Mouse (Mus musculus): ENCODE measurements at regions not wholly inside any gene's neighbourhood (a gene's known extent, or its start where the extent isn't known, plus 50 kb on each side); places are given as distances from the start of the nearest gene placed in this dataset.

DNA sequence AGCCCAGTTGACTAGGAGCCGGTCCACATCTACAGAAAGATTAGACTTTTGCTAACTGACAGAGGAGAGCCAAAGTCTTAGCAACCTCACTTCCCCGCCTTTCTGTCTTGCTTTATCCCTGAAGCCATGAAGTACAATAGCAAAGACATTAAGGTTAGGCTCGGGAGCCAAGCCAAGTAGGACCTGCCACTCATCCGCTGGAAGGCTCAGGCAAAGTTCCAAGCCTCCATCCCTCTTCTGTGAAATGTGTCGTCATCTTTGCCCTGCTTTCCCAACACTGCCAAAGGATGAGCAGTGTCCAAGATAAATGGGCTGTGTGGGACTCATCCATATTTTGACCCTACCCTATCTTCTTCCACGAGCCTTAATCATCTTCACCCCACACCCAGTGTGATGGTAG lies 250.6 kb upstream of the Cadm1 start:
- Histone ChIP-seq H3K27ac (replicated peaks) (no peak overlapping the region), H3K27me3 (replicated peaks) (0 out of 2 replicates have a peak, but pooled peaks cover under 1% of the 10 kb centered on the region), H3K4me1 (peaks cover 21% of the 10 kb centered on the region), H3K9me3 (replicated peaks) (no peaks in the 10 kb centered on the region), H3K9ac (replicated peaks) (no peak overlapping the region), H3K36me3 (no peaks in the 10 kb centered on the region), H3K4me2 (no peak overlapping the region), H3K4me3 (replicated peaks) (no peak overlapping the region)
- no peak for ATAC-seq (ENCODE audit: low FRiP score)
- WGBS = 74% methylated on average over 6 of the region's 6 CpGs

DNA sequence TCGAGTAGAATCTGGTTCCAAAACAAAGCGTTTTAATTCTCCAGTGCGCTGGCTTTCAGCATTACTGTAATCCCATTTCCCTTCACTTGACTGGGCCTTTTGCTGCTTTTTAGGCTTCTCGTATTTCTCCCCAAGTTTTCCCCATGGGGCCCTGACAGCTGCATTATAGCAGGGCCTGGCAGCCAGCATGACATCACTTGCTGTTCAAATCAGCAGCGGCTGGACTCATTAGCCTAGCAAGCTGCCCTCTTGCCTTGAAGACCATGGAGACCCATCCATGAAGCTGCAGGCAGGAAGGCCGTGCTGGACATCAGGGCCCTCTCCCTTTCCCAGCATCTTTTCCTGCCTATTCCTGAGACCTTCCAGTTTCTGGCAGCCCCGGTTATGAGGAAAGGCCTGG lies 249.8 kb upstream of the Cadm1 start:
- Histone ChIP-seq H3K27me3 (replicated peaks) (no peaks in the 10 kb centered on the region), H3K27ac (replicated peaks) (no peak overlapping the region), H3K4me3 (replicated peaks) (no peak overlapping the region), H3K9ac (replicated peaks) (no peak overlapping the region), H3K4me1 (peaks cover 21% of the 10 kb centered on the region), H3K9me3 (replicated peaks) (no peaks in the 10 kb centered on the region), H3K36me3 (no peaks in the 10 kb centered on the region), H3K4me2 (no peak overlapping the region)
- 0 out of 2 replicates have a peak, but pooled peaks have one; percentile 35 for ATAC-seq (ENCODE audit: low FRiP score)
- WGBS = 26% methylated on average over 7 of the region's 7 CpGs

DNA sequence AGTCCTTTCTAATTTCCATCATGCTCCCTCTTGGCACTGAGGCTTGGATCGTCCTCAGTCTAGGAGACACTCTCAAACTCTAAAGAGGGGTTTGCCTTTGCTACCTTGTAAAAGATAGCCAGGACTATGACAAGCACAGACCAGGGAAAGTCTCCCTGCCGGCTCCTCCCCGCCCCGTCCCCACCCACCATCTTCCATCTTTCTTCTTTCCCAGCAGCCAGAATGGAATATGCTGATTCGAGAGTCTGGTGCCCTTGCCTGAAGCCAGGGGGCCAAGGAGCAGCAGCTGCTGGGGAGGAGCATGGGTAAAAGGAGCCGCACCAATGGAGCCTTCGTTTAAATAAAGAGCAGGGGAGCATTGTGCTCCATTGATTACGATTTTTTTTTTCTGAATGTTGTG lies 249.4 kb upstream of the Cadm1 start:
- Histone ChIP-seq H3K36me3 (no peaks in the 10 kb centered on the region), H3K27me3 (replicated peaks) (no peaks in the 10 kb centered on the region), H3K4me3 (replicated peaks) (no peak overlapping the region), H3K9me3 (replicated peaks) (no peaks in the 10 kb centered on the region), H3K27ac (replicated peaks) (no peak overlapping the region), H3K9ac (replicated peaks) (no peak overlapping the region), H3K4me1 (peaks cover 21% of the 10 kb centered on the region), H3K4me2 (no peak overlapping the region)
- no peak for ATAC-seq (ENCODE audit: low FRiP score)
- WGBS = 33% methylated on average over 8 of the region's 8 CpGs

DNA sequence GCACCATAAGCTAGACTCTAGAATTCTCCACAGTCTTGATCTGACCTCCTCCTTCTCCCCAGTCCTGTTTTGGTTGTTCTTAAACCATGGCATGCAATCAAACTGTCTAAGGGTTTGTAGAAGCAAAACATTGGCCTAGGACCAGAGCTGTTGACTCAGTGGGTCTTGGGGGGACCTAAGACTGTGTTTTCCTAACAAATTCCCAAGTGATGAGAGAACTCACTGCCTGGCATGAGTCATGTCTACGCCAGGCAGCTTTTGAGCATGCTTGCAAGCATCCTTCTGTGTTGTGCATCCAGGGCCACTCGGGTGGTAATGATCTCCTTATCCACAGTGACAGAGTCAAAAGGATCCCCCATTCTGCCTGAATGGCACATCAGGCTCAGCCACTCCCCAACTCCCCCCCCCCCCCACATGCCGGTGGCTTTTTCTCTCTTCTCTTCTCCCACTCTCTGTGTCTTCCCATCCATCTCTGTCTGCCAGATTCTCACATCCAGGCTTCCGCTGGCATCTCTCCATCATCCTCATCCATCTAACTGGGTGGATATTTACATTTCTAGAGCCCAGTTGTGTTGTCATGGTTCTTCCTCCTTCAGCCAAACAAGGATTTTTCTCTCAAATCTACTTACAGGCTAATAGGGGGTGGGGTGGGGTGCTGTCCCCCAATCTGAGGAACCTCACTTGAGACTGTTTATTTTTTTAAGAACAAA lies 246.1 kb upstream of the Cadm1 start:
- H3K4me2 ChIP-seq = no peak overlapping the region
- no peak for ATAC-seq (ENCODE audit: low FRiP score)
- H3K4me3 ChIP-seq (replicated peaks) = no peak overlapping the region
- H3K27ac ChIP-seq (replicated peaks) = no peak overlapping the region
- no peaks in the 10 kb centered on the region for H3K9me3 ChIP-seq (replicated peaks)
- 59% methylated on average over 4 of the region's 4 CpGs for WGBS
- no peaks in the 10 kb centered on the region for H3K36me3 ChIP-seq
- peaks cover 21% of the 10 kb centered on the region for H3K4me1 ChIP-seq
- H3K27me3 ChIP-seq (replicated peaks) = no peaks in the 10 kb centered on the region
- H3K9ac ChIP-seq (replicated peaks) = no peak overlapping the region

DNA sequence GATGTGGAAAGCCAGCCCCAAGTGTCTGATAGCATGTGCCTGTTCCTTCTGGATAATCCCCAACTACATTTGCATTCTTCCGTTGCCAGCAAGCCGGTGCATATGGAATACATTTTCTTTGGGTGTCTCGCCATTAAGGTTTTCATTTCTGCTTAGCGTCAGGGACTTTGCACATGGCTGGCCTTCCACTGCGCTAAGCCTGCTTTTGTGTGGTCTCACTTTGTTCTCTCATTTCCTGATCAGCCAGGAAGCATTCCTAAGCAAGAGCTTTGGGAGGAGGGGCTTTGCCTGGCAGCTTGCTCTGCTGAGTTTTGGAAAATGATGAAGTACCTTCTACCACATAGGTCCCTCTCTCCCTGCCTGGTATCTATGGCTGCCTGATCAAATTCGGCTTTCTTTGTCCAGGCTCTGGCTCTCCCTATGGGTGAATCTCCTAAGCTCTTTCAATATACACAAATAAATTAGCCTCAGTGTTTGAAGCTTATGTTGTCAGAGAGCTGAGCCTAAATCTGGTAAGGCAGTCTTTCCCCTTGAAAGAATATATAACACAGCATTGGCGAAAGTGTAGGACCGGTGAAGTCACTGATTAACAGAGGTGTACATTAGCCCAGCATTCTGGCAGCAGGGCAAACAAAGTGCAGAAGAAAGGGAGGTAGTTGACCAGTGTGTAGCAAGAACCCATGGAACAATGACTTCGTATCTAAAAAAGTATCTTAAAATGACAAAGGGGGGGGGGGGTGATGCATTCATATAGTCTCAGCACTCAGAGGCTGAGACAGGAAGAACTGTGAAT lies 242.8 kb upstream of the Cadm1 start:
- Histone ChIP-seq H3K27me3 (replicated peaks) (no peaks in the 10 kb centered on the region), H3K36me3 (no peaks in the 10 kb centered on the region), H3K4me2 (no peak overlapping the region), H3K4me3 (replicated peaks) (no peak overlapping the region), H3K27ac (replicated peaks) (no peak overlapping the region), H3K4me1 (0 out of 2 replicates have a peak, but pooled peaks cover 4% of the 10 kb centered on the region), H3K9ac (replicated peaks) (no peak overlapping the region), H3K9me3 (replicated peaks) (no peaks in the 10 kb centered on the region)
- 84% methylated on average over 9 of the region's 9 CpGs for WGBS
- no peak for ATAC-seq (ENCODE audit: low FRiP score)

DNA sequence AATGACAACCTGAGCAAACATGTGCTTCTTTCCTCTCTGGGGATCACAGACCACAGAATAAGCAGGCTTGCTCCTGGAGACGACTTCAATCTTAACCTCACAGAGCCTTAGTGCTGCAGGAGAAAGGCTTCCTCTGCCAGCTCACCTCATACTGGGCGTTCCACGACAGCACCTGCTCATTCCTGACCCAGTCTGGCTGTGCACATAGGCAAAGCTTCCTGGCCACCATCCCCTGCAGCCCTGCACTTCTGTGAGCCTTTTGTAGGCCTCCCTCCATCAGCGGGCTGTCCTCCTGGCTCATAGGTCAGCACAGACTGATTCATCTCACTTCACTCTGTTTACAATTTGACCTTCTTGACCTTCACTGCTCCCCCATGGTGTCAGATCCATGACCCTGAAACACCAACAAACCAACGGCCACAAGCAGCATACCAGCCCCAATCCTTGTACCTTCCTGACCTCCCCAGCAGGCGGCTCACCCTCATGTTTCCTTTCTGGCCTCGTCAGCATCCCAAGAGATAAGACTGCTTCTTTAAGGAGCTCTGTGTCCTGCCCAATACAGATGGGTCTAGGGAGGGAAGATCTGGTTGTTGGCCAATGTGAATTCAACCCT lies 241.3 kb upstream of the Cadm1 start:
- no peak for ATAC-seq (ENCODE audit: low FRiP score)

DNA sequence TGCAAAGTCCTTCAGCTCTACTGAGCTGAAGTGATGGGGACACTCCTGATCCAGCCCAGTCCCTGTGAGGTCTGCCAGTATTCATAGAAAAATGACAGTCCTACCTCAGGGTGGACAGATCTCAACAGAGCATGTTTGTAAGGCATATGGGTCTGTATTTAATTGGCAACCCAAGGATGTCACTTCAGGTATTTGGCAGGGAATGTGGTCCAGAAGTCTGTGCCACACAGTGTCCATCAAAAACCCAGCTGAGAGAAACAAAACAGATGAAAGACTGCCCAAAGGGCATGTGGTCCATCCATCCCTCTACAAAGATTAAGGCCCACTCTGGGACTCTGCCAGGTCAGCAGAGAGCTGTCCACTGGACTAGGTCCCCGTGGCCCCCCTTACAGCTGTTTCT lies 229.3 kb upstream of the Cadm1 start:
- no peaks in the 10 kb centered on the region for H3K36me3 ChIP-seq
- no peak for ATAC-seq (ENCODE audit: low FRiP score)
- no peak overlapping the region for H3K4me2 ChIP-seq
- H3K9me3 ChIP-seq (replicated peaks) = no peaks in the 10 kb centered on the region
- 71% methylated on average over 1 of the region's 1 CpGs for WGBS
- H3K4me1 ChIP-seq = no peaks in the 10 kb centered on the region
- H3K9ac ChIP-seq (replicated peaks) = no peak overlapping the region
- H3K4me3 ChIP-seq (replicated peaks) = no peak overlapping the region
- H3K27me3 ChIP-seq (replicated peaks) = no peaks in the 10 kb centered on the region
- no peak overlapping the region for H3K27ac ChIP-seq (replicated peaks)

More for the DNA sequence above, 241.3 kb upstream of the Cadm1 start:
- 51% methylated on average over 7 of the region's 7 CpGs for WGBS
- H3K9ac ChIP-seq (replicated peaks) = no peak overlapping the region
- 0 out of 2 replicates have a peak, but pooled peaks cover 4% of the 10 kb centered on the region for H3K4me1 ChIP-seq
- H3K27ac ChIP-seq (replicated peaks) = no peak overlapping the region
- no peaks in the 10 kb centered on the region for H3K9me3 ChIP-seq (replicated peaks)
- H3K27me3 ChIP-seq (replicated peaks) = no peaks in the 10 kb centered on the region
- no peak overlapping the region for H3K4me3 ChIP-seq (replicated peaks)
- no peak overlapping the region for H3K4me2 ChIP-seq
- no peaks in the 10 kb centered on the region for H3K36me3 ChIP-seq

DNA sequence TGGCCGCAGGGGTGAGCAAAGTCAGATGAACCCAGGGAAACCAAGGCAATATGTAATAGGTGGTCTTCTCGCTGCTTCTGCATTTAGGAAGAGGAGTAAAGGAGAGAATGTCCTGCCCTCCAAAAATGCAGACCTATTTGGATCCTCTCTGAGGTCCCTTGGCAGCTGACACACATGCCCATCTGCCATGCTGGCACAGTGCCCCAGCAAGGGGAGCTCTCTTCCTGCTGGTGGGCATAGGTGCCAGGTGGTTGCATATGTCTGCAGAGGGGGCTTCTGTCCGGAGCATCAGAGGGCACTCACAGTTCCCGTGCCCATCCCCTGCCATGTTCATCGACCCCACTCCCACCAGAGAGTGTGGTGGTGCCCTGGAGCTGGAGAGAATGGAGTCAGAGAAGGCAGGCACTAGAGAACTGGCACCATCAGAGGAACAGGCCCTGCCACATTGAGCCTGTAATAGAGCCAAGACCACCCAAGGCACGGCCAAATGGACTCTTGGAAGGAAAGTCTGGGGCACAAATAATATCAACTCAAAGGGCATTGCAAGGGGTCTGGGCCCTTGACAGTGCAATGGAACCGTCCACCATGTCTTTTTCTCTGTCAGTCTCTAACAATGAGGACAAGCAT lies 222.7 kb upstream of the Cadm1 start:
- WGBS = 70% methylated on average over 7 of the region's 7 CpGs
- ATAC-seq (ENCODE audit: low FRiP score) = no peak
- Histone ChIP-seq H3K9me3 (replicated peaks) (no peaks in the 10 kb centered on the region), H3K4me3 (replicated peaks) (no peak overlapping the region), H3K9ac (replicated peaks) (no peak overlapping the region), H3K27me3 (replicated peaks) (no peaks in the 10 kb centered on the region), H3K4me1 (peaks cover 17% of the 10 kb centered on the region), H3K27ac (replicated peaks) (0 out of 2 replicates have a peak overlapping the region, but pooled peaks have one; percentile 9), H3K36me3 (no peaks in the 10 kb centered on the region), H3K4me2 (no peak overlapping the region)

DNA sequence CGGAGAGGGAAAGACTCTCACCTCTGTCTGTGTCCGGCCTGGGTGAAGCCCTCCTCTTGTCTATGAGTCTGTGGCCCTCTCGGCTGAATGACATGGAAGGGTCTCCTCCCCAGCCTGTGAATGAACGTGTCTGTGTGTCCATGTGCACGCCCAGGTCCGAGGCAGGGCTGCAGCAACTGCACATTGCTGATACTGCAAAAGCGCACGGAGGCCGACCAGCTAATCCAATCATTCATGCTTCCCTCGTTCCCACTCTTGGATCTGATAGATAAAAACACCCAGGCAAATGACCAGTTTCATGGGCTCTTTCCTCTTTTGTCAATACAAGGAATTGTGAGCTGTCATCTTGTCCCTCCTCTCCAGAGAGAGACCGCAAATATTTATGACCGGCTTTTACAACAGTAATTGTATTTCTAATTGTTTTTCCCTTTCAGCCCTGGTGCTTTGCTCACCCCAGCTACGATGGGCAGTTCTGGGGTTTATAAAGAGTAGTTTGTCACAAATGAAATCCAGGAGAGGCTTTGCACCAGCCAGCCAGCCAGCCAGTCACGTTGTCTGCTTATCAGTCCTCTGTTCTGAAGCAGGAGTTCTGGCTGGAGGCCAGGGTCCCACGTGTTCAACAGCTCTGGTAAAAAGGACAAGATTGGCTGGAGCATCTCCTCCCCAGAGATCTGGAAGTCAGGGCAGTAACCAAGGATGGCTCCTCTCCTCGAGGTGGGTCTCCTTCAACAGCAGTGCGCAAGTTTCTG lies 222.0 kb upstream of the Cadm1 start:
- H3K4me2 ChIP-seq = peak overlapping the region; percentile 1; the same call in 1 of the 2 replicates
- H3K9me3 ChIP-seq (replicated peaks) = no peaks in the 10 kb centered on the region
- H3K36me3 ChIP-seq = no peaks in the 10 kb centered on the region
- 18% methylated on average over 17 of the region's 17 CpGs for WGBS
- no peak overlapping the region for H3K4me3 ChIP-seq (replicated peaks)
- peaks cover 17% of the 10 kb centered on the region for H3K4me1 ChIP-seq
- no peak for ATAC-seq (ENCODE audit: low FRiP score)
- no peak overlapping the region for H3K9ac ChIP-seq (replicated peaks)
- H3K27me3 ChIP-seq (replicated peaks) = no peaks in the 10 kb centered on the region
- H3K27ac ChIP-seq (replicated peaks) = 0 out of 2 replicates have a peak overlapping the region, but pooled peaks have one; percentile 9

DNA sequence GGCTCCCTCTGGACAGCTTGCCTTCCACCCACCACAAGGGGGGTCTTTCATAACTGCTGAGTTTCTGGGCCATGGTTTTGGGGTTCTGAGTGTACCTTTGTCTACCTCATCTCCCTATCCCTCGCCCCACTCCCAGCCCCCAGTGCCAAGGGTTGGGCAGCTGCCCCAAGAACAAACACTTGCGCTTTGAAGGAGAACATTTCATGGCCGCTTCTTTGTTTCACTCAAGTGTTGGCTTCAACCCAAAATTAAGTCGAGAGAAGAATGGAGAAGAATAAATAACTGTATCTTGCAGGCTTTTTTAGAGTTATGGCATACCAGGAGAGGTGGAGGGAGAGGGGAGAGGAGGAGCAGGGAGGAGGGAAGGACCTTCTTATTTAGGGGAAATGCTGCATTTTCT lies 216.5 kb upstream of the Cadm1 start:
- Histone ChIP-seq H3K27ac (replicated peaks) (no peak overlapping the region), H3K36me3 (no peaks in the 10 kb centered on the region), H3K4me2 (no peak overlapping the region), H3K9me3 (replicated peaks) (no peaks in the 10 kb centered on the region), H3K4me3 (replicated peaks) (no peak overlapping the region), H3K4me1 (peaks cover 2% of the 10 kb centered on the region), H3K9ac (replicated peaks) (no peak overlapping the region), H3K27me3 (replicated peaks) (no peaks in the 10 kb centered on the region)
- no peak for ATAC-seq (ENCODE audit: low FRiP score)
- 61% methylated on average over 4 of the region's 4 CpGs for WGBS

DNA sequence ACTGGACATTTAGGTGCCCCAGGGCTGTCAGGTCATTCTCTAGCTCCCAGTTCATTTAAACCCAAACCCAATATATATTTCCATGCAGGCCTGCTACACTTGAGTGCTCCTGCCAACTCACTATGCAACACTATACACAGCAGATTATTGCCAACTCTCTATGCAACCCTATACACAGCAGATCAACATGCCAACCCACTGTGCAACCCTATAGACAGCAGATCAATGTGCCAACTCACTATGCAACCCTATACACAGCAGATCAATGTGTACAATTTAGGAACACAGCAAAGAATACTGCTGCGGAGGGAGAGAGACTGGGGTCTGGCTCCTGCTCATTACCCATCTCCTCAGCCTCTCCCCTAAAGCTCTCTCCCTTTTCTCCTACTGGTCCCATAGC lies 215.7 kb upstream of the Cadm1 start:
- no peaks in the 10 kb centered on the region for H3K9me3 ChIP-seq (replicated peaks)
- no peak overlapping the region for H3K4me2 ChIP-seq
- no peak for ATAC-seq (ENCODE audit: low FRiP score)
- H3K4me1 ChIP-seq = no peaks in the 10 kb centered on the region
- no peaks in the 10 kb centered on the region for H3K27me3 ChIP-seq (replicated peaks)
- 100% methylated on average over 1 of the region's 1 CpGs for WGBS
- H3K9ac ChIP-seq (replicated peaks) = no peak overlapping the region
- no peak overlapping the region for H3K4me3 ChIP-seq (replicated peaks)
- H3K36me3 ChIP-seq = no peaks in the 10 kb centered on the region
- no peak overlapping the region for H3K27ac ChIP-seq (replicated peaks)
